Mouse (Mus musculus): ENCODE measurements around the gene Atp6v1g2.

The Atp6v1g2 gene

DNA sequence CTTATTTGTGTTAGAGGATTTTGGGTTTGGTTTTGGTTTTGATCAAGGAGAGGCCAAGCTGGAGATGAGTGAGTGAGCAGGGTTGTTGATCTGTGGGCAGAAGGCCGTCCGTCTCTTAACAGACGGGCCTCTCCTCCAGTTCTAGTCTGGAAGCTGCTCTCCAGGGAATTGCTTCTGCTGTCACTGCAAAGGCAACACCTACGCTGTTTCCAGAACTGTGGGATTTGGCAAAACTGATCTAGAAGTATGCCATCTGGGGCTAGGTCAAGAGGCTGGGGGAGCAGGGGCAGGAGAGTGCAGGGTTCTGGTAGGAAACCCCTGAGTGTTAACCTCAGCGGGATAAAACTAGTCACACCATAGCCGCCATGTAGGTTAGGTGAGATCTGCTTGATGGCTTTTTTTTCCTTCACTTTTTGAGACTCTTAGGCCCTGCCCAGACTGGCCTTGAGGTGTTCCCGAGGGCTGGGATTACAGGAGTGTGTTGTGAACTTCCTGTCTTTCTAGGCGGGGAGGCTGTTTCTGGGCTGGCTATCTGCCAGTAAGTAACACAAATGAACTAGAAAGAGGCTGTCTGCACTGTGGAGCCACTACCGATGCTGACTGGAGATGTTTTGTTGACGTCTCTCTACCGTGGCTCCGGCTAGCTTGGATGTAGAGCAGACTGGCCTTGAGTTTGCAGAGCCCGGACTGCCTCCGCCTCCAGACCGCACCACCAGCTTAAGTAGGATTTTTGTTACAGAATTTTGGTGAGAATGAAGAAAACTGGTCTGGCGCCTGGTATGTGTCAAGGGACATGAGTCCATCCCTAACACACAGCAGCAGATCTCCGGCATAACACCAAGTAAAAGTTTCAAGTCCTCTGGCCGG lies at the start of gene Atp6v1g2:
TSS of gene Atp6v1g2 (plus strand) at position 547 of the 867 bp plus-strand sequence.
- DNase-seq (ENCODE audit: low spot score) = peak; percentile 57

DNA sequence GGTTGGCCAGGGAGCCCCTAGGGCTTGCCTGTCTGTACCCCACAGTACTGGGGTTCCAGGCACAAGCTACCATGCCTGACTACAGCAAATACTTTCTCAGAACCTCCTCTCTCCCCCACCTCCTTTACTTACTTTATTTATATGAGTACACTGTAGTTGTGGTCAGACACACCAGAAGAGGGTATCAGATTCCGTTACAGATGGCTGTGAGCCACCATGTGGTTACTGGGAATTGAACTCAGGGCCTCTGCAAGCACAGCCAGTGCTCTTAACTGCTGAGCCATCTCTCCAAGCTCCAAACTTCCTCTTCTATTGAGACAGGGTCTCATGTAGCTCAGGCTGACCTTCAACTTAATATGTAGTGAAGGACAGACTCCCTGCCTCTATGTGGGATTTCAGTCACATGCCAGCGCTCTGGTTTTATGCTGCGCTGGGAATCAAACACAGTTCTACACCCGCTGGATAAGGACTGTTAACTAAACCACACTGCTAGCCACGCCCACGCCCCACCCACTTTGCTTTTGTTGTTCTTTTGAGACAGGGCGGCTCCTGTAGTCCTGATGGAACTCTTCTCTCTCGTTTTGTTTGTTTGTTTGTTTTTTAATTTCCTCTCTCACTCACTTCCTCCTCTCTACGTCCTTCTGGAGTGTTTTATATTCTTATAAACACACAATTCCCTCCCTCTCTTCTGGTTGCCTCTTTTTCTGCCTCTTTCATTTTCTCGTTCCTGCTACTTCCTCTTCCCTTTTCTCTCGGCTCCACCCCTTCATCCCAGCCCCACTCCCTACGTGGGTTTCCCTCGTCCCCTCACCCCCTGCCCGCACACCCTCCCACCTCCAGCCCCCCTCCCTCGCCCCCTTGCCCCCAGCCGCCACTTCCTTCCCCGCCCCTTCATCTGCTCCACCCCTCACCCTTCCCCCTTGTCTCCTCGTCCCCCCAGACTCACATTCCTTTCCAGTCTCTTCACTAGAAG lies 47.5 kb upstream of the Atp6v1g2 start:
- peak; percentile 68 for DNase-seq (ENCODE audit: low spot score)

- peak; percentile 59 for DNase-seq (ENCODE audit: low spot score)
These were observed 46.8 kb upstream of the Atp6v1g2 start for GRCm38 (mm10) chr17:35186681-35187080.

GRCm38 (mm10) chr17:35187345-35187744 lies 46.1 kb upstream of the Atp6v1g2 start:
- no peak for DNase-seq (ENCODE audit: low spot score)

- DNase-seq (ENCODE audit: low spot score) = no peak
These were observed 45.4 kb upstream of the Atp6v1g2 start, which contains the start of gene Lst1 for GRCm38 (mm10) chr17:35187959-35188610. Lst1 (minus strand) TSS chr17:35188439.

DNA sequence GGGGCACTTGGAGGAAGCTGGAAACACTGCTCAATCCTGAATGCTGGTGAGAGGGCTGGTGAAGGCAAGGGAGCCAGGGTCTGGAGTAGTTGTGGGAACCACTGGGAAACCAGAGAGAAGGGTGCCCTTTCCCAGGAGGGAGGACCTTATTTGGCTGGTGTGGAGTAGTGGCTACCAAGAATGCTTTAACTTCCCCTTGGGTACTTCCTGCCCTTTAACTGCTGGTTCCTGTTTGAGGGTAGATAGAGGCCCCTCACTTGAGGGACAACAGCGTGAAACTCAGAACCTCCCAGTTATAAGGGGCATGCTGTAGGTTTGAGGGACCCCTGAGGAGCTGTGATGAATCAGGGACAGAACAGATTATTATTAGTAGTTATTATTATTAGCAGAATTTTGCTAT lies 44.3 kb upstream of the Atp6v1g2 start:
- DNase-seq (ENCODE audit: low spot score) = no peak

DNA sequence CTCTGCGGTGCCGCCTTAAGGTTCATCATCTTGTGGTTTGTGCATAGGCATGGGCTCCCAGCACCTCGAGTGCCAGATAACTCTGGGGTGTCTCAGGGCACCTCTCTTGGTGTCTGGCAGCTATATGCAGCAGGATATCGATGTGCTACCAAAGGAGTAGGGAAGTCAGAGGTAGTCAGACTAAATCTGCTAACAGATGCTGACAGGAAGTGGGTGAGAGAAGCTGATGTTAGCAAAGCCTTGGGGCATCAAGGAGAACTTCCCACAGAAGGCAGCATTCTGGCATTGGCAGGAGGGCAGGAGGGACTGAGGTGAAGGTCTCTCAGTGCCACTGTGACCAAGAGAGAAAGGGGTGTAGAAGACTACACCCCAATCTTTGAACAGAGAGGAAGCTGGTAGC lies 43.4 kb upstream of the Atp6v1g2 start:
- DNase-seq (ENCODE audit: low spot score) = no peak

DNA sequence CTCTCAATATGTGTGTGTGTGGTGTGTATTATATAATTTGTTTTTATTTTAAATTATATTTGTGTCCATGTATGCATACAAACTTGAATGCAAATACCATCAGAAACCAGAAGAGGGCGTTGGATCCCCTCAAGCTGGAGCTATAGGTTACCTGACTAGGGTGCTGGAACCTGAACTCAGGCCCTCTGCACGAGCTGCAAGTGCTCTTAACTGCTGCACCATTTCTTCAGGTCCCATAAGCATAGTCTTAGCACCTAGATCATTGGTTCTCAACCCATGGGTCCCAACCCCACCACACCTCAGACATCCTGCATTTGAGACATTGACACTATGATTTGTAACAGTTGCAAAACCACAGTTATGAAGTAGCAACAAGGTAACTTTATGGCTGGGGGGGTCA lies 41.7 kb upstream of the Atp6v1g2 start:
- no peak for DNase-seq (ENCODE audit: low spot score)

DNA sequence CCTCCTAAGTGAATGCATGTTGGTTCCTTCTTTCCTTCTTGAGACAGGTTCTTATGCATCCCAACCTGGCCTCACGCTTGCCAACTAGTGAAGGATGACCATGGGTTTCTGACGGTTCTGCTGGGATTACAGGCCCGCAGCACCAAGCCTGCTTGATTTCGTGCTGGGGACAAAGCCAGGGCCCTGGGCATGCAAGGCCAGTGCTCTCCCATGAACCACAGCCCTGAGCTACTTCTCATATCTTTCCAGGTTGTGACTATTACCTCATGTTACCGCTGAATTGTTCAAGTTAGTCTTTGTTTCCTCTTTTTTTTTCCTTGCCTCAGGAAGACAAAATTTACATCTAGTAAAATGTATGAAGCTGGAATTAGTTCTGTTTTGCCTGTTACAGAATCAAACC lies 40.5 kb upstream of the Atp6v1g2 start:
- DNase-seq (ENCODE audit: low spot score) = no peak

- peak; percentile 40 for DNase-seq (ENCODE audit: low spot score)
These were observed 39.3 kb upstream of the Atp6v1g2 start, which contains the start of gene Ltb for GRCm38 (mm10) chr17:35193881-35194843. Ltb (plus strand) TSS chr17:35194439.

- DNase-seq (ENCODE audit: low spot score) = no peak
These were observed 38.4 kb upstream of the Atp6v1g2 start for GRCm38 (mm10) chr17:35194844-35195630.

GRCm38 (mm10) chr17:35195631-35196320 lies 37.7 kb upstream of the Atp6v1g2 start:
- peak; percentile 82 for DNase-seq (ENCODE audit: low spot score)

DNA sequence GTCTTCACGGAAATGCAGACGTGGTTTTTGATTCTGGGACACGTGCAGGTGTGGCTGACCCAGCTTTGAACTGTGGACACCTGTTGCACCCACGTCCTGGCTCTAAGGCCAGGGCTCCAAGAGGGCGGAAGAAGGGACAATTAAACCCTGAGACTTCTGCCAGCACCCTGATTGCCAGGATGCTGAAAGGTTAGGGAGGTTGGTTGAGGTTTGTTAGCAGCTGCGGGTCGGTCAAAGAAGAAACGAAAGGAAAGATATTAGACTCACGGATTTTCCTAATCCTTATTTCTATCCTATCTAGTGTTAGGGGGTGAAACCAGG lies 37.2 kb upstream of the Atp6v1g2 start:
- DNase-seq (ENCODE audit: low spot score) = no peak

DNA sequence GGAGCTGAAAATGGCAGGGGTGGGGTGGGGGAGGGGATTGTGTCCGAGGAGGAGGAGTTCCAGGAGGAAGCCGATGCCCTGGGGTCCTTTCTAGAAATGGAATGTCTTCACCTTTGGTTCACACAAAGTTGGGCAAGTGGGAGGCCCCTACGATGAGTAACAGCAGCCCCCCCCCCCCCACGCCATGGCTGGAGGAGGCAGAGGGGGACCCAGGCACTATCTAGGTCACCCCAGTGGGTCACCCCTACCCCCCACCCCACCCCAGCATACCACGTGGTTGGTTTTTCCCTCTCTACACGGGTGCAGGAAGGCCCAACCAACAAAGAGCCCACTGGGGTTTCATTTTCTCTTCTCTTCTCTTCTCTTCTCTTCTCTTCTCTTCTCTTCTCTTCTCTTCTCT lies 36.3 kb upstream of the Atp6v1g2 start:
- no peak for DNase-seq (ENCODE audit: low spot score)

GRCm38 (mm10) chr17:35198029-35198428 lies 35.4 kb upstream of the Atp6v1g2 start:
- no peak for DNase-seq (ENCODE audit: low spot score)

DNA sequence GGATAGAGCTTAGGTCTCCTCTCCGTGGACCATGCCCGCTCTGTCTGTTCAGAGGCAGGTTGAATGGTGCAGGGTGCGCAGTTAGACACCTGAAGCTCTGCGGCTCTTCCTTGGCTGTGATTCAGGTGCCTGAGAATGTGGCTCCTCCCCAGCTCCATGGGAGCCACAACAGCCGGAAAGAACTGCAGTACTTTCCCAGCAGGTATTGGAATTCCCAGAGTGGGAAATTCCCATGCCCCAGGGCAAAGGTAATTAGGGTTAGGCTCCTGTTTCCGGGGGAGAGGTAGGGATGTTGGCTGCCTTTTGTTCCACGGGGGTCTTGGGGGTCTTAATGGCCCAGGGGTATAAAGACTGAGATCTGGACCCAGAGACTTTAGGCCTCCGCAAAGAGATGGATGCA lies 34.5 kb upstream of the Atp6v1g2 start:
- no peak for DNase-seq (ENCODE audit: low spot score)

DNA sequence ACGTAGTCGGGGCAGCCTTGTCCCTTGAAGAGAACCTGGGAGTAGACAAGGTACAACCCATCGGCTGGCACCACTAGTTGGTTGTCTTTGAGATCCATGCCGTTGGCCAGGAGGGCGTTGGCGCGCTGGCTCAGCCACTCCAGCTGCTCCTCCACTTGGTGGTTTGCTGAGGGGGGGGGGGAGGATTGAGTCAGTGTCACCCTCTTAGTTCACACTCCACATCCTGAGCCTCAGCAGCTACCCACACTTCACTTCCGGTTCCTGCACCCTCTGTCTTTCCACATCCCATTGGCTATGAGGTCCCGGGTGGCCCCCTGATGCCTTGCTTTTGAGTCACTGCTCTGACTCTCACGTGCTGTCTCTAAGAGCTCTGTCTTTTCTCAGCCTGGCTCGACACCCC lies 33.1 kb upstream of the Atp6v1g2 start:
- DNase-seq (ENCODE audit: low spot score) = no peak

- no peak for DNase-seq (ENCODE audit: low spot score)
These were observed 32.3 kb upstream of the Atp6v1g2 start for GRCm38 (mm10) chr17:35201128-35201527.

DNA sequence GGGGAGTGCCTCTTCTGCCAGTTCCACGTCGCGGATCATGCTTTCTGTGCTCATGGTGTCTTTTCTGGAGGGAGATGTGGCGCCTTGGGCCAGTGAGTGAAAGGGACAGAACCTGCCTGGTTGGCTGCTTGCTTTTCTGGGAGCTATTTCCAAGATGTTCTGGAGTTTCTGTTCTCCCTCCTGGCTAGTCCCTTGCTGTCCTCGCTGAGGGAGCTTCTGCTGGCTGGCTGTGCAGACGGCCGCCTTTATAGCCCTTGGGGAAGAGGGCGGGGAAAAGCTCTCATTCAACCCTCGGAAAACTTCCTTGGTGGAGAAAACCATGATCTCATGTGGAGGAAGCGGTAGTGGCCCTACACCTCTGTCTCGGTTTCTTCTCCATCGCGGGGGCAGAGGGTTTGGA lies 31.7 kb upstream of the Atp6v1g2 start, which contains the start of gene Tnf:
TSS of gene Tnf (minus strand) at position 221 of the 400 bp plus-strand sequence.
- no peak for DNase-seq (ENCODE audit: low spot score)

DNA sequence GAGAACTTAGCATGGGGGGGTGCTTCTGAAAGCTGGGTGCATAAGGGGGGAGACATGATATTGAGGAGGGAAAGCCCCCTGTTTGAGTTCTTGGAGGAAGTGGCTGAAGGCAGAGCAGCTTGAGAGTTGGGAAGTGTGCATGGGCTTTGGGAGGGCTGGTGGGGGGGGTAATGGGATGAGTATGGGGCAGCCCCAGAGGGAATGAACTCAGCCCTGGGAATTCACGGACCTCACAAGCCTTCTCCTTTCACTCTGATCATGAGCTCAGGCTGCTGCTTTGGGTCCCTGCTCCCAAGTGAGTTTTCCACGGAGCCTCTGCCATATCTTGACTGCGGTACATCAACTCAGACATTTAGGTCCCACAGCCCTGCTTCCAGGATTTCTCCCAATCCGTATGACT lies 31.0 kb upstream of the Atp6v1g2 start:
- DNase-seq (ENCODE audit: low spot score) = no peak
